Mouse (Mus musculus) neural tube, embryonic 10.5 days (tissue): ENCODE data around the gene Scd4.
"Not testable (repeated sequence)": the region's sequence is repeated elsewhere in the genome, so short reads cannot be mapped to it uniquely, and the experiment has no call there.

Experiments used
- DNase-seq: peaks from one replicate; pipeline ENCODE4 v3.0.0-alpha.2; 2017; ENCODE audit warnings: low spot score; ENCODE audit errors: extremely low spot score

Scd4 gene

DNA sequence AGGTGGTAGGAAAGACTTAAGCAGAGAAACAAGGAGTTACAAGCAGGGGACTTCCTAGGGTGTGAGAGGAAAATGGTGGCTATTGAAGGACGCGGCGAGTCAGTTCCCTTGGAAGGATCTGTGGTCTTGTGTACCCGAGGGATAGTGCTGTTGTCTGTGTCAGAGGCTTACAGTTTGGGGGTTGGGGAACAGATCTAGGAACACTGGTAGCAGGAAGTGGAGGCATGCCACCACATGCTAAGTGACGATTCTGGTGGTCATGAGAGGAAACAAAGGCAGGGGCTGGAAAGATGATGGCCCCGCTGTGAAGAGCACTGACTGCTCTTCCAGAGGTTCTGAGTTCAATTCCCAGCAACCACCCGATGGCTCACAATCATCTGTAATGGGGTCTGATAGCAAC is 32.4 kb upstream of the Scd4 start:
- DNase-seq, result no peak

DNA sequence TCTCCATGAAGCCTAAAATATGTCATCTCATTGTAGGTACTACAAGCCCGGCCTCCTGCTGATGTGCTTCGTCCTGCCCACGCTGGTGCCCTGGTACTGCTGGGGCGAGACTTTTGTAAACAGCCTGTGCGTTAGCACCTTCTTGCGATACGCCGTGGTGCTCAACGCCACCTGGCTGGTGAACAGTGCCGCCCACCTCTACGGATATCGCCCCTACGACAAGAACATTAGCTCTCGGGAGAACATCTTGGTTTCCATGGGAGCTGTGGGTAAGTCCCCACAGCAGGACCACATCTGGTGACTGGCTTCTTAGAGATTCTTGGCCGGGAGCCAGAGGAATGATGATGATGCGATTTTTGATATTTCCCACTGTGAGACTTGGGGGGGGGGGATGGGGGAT is 31.7 kb upstream of the Scd4 start:
- no peak for DNase-seq

DNA sequence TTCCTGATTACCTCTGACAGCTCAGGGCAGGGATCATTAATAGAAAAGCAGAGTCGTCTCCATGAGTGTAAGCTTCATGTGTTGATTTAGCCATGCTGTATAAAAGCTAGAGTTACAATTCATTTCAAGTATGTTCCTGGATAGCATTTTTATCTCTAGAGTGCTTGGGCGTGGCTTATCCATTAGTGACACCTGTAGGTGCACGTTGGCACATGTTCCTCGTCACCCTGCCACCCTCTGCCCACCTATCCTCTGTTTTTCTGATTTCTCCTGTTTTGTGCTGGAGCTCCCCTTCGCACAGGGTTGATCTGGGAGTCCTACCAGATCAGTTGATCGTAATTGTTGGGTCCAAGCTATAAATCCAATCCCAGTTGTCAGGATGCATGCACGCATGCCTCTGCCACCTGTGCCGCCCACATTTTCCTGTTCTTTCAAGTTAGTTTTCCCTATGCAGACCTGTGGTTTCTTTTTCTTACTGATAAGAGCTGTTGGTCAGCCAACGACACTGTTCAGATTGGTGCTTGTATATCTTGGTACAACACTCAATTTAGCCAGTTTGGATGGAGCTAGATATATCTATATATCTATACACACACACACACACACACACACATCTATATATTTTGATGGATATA is 31.1 kb upstream of the Scd4 start:
- DNase-seq, result no peak

DNA sequence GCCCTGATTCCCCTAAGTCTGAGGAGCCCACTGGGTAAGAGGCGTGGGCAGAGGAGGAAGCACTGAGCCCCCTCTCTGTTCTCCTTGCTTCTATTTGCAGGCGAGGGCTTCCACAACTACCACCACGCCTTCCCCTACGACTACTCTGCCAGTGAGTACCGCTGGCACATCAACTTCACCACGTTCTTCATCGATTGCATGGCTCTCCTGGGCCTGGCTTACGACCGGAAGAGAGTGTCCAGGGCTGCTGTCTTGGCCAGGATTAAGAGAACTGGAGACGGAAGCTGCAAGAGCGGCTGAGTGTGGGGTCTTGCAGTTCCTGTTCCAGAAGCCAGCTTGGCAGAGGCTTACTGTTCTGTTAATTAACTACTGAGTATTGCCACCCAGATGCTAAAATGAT is 30.0 kb upstream of the Scd4 start:
- DNase-seq, result no peak

DNA sequence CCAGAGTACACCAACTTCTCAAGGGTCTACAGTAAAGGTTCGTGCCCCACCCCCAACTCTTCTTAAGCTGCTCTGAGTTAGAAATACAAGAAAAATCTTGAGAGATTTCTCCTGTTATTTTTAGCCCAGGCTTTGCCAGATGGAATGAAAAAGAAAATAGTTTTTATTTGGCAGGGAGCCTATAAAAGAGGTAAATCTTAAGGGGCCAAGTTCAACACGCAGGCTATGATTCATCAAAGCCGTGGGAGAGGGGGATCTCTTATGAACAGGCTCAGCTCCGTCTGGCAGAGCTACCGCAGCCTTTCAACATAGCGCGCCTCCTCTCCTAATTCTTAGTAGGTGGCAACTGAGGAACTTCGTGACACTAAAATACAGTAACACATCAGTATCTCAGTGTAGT is 29.4 kb upstream of the Scd4 start:
- DNase-seq, result peak; percentile 7

DNA sequence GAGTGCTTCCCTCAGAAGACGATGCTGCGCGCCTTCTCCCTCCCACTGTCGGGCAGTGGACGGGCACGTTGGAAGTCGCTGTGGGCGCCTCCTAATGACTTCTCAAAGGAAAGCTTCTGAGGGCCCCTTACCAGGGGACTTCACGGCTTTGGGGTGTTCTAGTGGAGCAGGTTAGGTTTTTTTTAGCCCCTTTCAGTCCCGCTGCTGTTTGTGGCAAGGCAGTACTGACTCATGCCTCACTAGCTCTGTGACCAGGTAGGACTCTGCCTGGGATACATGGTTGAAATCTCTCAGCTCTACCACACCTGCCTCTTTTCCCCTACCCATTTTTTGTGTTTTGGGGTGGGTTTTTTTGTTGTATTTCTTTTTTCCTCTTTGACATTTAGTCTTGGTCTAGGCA is 28.5 kb upstream of the Scd4 start:
- no peak for DNase-seq

DNA sequence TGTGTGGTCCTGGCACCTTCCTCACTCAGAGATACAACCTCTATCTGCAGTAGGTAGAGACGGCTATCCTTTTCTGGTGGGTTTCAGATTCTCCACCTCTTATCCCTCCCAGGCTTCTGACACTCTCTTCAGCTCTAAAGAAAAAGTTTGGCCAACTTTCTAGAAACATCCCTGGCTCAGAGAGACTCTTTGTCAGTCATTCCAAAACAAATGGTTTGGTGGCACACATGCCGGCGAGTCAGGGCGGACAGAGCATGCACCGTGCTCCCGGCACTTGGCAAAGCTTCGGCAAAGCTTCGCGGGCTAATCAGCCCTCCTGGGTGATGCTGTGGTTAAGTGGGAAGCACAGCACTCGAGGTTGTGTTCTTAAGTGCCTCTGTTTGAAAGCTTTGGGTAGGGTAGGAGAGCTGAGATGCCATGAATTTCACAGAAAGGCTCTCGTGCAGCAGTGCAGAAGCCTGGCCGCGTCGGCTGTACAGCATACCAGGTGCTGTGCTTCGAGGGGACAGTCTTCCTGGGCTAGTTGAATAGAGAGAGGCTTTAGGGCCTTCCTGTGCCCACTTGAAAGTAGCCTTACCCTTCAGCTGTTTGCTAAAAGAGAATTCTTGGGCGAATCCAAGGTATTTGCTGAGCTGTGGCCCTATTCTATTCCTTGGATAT is 27.9 kb upstream of the Scd4 start:
- DNase-seq, result peak; percentile 13

DNA sequence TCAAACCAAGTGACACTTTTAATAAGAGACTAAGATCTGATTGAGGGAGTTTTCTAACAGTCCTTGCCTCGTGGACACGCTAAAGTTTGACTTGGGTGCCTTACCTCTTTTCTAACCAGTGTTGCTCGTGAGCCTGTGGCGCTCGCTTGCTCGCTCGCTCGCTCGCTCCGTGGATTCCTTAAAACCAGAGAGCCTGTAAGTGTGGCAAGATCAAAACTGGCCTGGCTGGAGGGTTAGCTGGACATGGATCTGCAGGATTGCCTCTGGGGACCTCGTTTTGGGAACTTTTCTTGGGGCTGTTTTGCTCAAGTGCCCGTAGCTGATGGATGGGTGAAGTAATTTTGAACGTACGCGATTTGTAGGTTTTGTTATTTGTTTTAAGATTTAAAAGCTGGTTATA is 27.2 kb upstream of the Scd4 start:
- DNase-seq, result peak; percentile 9

DNA sequence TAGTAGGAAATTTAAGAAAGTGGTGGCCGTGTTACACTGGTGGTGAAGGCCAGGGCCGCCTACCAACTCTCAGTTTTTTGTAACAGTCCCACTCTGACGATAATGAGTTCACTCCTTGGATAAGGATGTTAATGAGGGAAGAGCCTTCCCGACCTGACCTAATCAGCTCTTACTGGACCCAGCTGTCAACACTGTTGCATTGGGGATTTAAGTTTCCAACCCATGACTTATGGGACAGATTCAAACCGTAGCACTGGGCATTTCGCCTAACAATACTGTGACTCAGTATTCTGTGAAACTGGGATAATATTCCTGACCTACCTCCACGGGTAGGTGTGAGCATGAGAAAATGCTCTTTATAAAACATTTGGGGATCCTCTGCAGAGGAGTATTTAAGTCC is 26.7 kb upstream of the Scd4 start:
- DNase-seq, result peak; percentile 10

DNA sequence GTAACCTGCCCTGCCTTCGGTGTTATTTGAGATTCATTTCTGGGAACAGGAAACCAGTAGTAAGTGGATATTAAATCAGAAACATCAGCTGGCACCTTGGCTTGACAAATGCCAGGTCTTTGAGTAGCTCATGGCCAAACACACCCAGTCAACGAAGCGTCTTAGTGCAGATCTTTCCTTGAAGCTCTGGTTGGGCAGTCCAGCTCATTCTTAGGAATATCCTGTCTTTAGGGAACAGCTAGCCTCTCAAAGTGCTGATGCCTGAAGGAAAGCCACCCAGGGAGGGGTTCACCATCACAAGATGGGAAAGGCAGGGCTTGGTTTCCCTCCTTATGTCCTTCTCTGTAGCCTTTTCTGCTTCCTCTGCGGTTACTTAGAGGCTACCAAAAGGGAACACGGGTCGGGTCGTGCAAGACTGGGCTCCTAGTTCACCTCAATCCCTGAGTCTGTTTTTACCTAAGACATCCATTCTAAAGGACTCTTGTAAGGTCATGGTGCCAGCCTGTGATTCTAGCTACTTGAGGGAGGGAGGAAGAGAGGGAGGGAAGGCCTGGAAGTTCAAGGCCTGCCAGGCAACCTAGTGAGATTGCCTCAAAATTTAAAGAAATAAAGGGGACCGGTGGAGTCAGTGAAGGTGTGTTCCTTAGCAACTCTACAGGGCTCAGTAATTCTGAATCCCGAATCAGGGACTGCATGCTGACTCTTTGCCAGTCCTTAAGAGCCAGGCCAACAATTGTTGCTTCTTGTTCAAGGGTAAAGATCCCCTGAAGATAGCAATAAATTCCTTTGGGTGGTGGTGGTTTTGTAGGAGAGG is 25.6 kb upstream of the Scd4 start:
- DNase-seq, result peak; percentile 24

DNA sequence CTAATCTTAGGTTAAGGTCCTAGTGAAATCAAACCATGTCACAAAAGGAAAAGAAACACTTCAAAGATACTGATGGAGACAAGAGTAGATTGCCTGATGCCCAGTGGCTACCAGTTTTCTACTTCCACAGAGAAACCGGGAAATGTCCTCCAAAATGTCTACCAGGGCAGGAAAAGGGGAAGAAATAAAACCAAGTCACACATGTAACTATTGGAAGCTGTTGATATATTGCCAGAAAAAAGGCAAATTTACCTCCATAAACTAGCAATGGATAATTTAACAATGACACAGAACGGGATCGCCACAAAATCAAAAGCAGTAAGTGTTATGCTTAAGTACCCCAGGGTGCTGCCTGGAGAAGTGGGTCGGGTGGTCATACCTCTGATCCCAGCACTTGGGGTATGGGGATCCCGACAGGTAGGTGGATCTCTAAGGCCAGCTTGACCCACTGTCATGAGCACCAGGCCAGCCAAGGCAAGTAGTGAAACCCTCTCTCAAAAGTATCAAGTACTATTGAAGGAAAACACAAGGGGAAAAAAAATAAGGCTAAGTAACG is 24.9 kb upstream of the Scd4 start:
- no peak for DNase-seq

DNA sequence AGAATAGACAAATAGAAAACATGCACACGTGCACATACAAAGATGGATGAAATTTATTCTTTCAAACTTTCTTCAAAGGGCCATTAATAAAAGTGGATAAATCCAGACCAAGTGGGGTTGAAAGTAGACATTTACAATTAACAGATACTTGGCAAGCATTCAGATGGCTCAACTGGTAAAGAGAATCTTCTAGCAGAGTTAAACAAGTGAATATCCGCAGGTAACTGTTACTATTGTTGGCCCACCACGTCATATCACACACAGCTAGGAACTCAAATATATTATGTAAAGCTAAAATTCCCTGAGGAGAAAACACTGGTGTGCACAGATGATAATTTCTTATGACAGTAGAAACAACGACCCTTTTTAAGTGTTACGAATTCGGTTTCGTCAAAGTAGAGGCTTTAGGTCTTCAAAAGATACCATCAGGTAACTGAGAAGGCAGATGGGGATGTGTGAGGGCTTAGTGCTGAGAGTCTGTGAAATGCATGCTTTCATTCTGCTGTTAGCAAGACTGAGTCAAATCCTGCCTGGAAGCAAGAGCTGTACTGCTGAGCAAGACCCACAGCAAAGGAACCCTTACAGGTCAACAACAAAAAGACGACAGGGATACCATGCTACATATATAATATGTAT is 24.2 kb upstream of the Scd4 start:
- no peak for DNase-seq

DNA sequence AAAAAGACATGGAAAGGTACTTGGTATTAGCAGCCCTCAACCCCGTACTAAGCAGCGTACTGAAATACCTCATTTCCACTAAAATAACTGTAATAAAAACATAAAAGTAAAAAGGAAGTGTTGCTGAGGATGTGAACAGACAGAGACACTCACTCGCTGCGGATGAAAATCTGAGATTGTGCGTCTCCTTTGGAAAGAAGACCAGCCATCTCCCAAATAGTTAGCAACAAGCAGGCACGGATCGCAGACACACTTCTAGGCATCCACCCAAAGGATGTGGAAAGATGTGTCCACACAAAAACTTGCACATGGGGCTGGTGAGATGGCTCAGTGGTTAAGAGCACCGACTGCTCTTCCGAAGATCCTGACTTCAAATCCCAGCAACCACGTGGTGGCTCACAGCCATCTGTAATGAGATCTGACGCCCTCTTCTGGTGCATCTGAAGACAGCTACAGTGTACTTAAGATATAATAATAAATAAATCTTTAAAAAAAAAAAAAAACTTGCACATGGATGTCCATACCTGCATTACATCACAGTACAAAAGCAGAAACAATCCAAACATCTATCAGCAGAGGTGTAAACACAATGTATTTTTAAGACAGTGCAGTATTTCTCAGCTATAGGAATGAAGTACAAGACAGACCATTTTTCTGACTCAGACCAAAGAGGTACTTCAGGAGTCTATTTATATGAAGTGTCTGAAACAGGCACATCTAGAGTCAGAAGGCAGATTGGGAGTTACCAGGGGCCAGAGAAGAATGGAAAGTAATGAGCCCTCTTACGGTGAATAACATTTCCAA is 23.3 kb upstream of the Scd4 start:
- no peak for DNase-seq

DNA sequence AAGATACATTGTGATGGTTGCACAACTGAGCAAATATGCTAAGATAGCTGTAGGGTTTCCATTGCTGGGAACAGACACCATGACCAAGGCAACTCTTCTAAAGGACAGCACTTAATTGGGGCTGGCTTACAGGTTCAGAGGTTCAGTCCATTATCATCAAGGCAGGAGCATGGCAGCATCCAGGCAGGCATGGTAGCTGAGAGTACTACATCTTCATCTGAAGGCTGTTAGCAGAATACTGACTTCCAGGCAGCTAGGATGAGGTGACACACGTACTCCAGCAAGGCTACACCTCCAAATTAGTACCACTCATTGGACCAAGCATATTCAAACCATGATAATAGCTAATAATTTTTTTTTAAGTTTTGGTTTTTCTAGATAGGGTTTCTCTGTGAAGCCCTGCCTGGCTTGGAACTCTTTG is 22.7 kb upstream of the Scd4 start:
- DNase-seq, result not testable (repeated sequence)

DNA sequence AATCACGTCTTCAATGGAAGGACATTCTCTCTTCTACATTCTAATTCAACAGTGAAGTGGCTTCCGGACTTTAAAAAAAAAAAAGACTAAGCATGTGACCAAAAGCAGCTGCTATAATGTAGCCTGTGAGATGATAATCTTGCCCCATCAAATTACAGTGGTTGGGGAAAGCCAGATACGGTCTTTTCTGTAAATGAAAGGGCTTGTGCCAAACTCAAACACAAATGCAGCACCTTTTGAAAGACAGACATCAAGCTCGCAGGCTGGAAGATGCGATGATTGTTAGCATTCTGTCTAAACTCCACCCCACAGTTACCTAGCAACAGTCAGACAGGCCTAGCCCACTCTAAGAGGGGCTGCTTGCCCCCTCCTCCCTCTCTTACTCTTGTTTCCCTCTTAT is 22.1 kb upstream of the Scd4 start:
- no peak for DNase-seq

DNA sequence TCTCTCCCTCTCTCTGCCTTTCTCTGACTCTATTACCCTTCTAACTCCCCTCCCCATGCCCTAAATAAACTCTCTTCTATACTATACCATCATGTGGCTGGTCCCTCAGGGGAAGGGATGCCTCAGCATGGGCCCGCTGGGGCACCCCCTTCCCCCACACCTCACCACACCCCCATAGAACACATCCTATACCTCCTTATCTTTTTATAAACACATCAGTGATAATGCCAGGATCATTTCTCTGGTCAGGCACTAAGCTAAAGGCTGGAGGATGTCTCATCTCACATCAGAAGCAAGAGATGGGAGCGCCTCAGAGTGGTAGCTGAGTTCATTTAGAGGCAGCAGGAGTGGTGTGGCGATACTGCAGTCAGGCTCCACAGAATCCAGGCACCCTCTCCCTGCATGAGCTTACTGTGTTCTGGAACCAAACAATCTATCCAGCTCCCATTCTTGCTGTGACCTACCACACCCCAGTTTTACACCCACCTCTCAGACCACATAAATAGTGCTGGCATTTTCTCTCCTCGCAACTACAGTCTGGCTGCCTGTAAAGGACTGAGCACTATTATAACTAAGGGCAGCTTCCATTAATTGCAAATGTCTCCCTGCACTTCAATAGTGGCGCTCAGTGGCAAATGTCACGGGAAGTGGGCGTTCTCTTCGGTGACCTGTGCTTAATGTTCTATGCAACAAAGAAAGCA is 21.4 kb upstream of the Scd4 start:
- no peak for DNase-seq

DNA sequence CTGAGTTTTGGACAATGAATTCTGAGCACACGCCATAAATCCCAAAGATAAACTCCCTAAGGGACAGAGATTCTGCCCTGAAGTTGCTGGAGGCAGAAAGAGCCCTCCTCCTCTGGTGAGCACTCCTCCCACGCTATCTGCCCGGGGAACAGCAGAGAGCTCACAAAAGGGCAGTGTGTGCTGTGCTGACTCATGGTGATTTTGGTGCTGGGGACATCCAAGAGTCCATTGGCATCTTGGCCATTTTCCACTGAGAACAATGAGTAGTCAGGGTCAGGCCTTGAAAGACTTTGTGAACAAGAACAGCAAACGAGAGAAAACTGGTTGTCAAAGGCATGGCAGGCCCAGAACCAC is 20.9 kb upstream of the Scd4 start:
- DNase-seq, result peak; percentile 34

DNA sequence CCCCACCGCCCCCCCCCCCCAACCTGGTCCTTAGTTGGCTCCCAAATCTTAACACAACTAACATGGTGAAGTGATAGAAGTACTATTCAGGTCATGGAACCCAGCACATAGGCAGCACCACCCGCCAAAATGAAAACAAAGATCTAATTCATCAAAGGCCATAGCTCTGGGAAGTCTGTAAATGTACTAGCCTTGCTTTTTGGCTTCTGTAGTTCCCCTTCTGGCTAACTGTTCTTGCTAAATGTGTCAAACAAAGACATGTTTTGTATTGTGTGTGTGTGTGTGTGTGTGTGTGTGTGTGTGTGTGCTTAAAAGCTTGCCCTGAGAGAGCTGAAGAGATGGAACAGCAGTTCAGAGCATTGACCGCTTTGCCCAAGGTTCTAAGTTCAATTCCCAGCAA is 19.8 kb upstream of the Scd4 start:
- no peak for DNase-seq

DNA sequence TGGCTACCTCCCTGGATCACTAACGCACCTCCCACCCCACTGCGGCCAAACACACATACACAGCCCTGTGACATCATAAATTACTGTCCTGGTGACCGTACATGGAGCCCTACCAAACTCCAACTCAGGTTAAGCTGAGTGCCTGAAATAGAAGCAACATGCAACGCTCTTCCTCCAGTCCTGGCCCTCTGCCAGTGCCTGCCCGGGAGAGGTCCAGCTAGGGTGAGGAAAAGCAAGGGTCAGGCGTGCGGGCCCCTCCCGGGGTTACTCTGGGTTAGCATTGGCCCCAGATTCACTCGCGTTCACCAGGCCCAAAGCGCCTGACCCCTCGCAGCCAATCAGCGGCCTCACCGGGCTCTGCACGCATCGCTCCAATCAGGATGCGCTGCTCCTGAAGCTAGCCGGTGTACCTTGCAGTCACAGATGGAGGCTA is 18.5 kb upstream of the Scd4 start:
- peak; percentile 83 for DNase-seq

DNA sequence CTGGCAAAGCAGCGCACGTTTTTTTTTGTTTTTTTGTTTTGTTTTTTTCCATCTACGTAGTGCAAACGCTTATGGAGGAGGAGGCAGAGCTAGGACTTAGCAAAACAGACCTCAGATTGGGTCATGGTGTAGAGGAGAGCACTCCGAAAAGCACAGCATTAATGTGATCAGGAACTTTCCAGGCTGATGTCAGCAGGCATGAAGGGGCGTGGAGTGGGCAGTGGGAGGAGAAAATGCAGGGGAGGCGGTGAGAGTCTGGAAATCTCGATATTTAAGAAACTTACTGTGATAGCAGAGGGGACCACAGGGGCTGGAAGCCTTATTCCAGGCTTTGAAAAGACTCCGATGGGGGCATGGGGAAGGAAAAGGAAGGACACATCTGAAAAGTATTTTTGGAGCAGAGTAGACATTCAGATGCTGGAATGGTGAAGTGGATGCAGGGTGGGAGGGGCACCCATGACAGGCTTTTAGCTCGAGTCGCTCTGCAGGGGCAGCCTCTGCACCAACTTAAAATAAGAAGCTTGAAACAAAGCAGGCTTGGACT is 17.9 kb upstream of the Scd4 start:
- DNase-seq, result no peak
